Mouse (Mus musculus): ENCODE results near the gene Inca1.

DNA sequence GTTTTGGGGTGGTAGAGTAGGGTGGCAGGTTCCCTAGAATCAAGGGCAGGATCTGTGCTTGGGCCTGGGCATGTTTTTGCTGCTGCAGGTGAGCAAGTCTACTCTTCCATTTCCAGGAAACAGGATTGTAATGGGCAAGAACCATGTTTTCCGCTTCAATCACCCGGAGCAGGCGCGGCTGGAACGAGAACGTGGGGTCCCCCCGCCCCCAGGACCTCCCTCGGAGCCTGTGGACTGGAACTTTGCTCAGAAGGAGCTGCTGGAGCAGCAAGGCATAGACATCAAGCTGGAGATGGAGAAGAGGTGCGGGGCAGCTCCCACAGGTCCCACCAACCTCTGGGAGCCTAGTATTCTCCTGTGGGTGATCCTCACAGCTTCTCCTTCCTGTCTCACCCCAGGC lies 24.8 kb upstream of the Inca1 start:
- no peak for TF ChIP-seq CTCF (IDR thresholded peaks at IDR 0.05; ENCODE audit: extremely low read depth, insufficient read depth, insufficient read length, insufficient replicate concordance)
- TF ChIP-seq POLR2A (IDR thresholded peaks at IDR 0.05; ENCODE audit: low read depth, low read length), result no peak
